Mouse (Mus musculus) hindbrain, embryonic 14.5 days (tissue): ENCODE measurements around the gene Grid1. TPM values are rescaled to one million over a fixed set of nuclear protein-coding genes. Genes with fewer than 3 reads are reported as not detected.

Source experiments
- ATAC-seq: fragments of 200-750 bp; cut with Nextera tagmentation; 2 replicates; pipeline ENCODE4 v1.8.0; 2017; ENCODE audit warnings: moderate number of reproducible peaks, mild to moderate bottlenecking, moderate TSS enrichment, moderate library complexity; ENCODE audit not compliant: low FRiP score
- DNase-seq: peaks from one replicate; pipeline ENCODE4 v3.0.0-alpha.2; 2015; ENCODE audit warnings: low spot score
- H3K27ac ChIP-seq: fragments of 300-500 bp; sonication (generic); 2 replicates; pipeline ENCODE4 v1.5.1; 2014; ENCODE audit warnings: mild to moderate bottlenecking, moderate library complexity
- H3K27me3 ChIP-seq: fragments of 300-500 bp; sonication (generic); 2 replicates; pipeline ENCODE4 v1.6.1; 2014; ENCODE audit warnings: mild to moderate bottlenecking, low read length, mixed read lengths; ENCODE audit not compliant: control insufficient read depth, insufficient read depth
- H3K36me3 ChIP-seq: fragments of 300-500 bp; sonication (generic); replicated peaks from 2 replicates; pipeline ENCODE4 v1.6.1; 2014; ENCODE audit not compliant: control insufficient read depth, insufficient read depth
- H3K4me1 ChIP-seq: fragments of 300-500 bp; sonication (generic); replicated peaks from 2 replicates; pipeline ENCODE4 v1.6.1; 2014; ENCODE audit warnings: antibody characterized with exemption, low read length, mixed read lengths; ENCODE audit not compliant: control insufficient read depth, insufficient read depth
- H3K4me2 ChIP-seq: fragments of 300-500 bp; sonication (generic); replicated peaks from 2 replicates; pipeline ENCODE4 v1.6.1; 2014; ENCODE audit warnings: mild to moderate bottlenecking, moderate library complexity
- H3K4me3 ChIP-seq: fragments of 300-500 bp; sonication (generic); replicated peaks from 2 replicates; pipeline ENCODE4 v1.5.1; 2014; ENCODE audit warnings: mild to moderate bottlenecking, low read length
- H3K9ac ChIP-seq: fragments of 300-500 bp; sonication (generic); 2 replicates; pipeline ENCODE4 v1.6.1; 2014
- H3K9me3 ChIP-seq: fragments of 300-500 bp; sonication (generic); 2 replicates; pipeline ENCODE4 v1.6.1; 2016; ENCODE audit warnings: low read length; ENCODE audit not compliant: control insufficient read depth
- WGBS: fragments of 180-500 bp; shearing (Covaris S2); extraction: QIAGEN DNeasy Blood & Tissue Kit; methylation state at CpG from one replicate; pipeline ENCODE4 v1.1.7; 2014; 5-methylcytosine and 5-hydroxymethylcytosine counted together
- polyA plus RNA-seq: library from polyadenylated mRNA; unstranded; fragments of >200 nt; fragmentation: Nextera tagmentation; extraction: Ambion mirVana; gene quantifications from 2 replicates; pipeline ENCODE4 v1.2.1, GENCODE M21; 2014

Gene Grid1
- polyA plus RNA-seq, 1 experiment from 2014 or later: 7.7 TPM

- Histone ChIP-seq H3K36me3 (no peaks in the 10 kb centered on the region), H3K4me1 (no peaks in the 10 kb centered on the region), H3K27ac (no peak overlapping the region), H3K27me3 (no peaks in the 10 kb centered on the region), H3K4me3 (no peak overlapping the region), H3K9me3 (no peaks in the 10 kb centered on the region), H3K4me2 (no peak overlapping the region), H3K9ac (no peak overlapping the region)
- no peak for DNase-seq
- 70% methylated on average over 8 of the region's 8 CpGs for WGBS
- ATAC-seq: peak; percentile 55; the same call in 1 of the 2 replicates
Observed at GRCm38 (mm10) chr14:35365177-35365944, 545.5 kb downstream of the Grid1 start.

GRCm38 (mm10) chr14:35374374-35374773 is 554.5 kb downstream of the Grid1 start:
- DNase-seq: no peak
- ATAC-seq: no peak
- Histone ChIP-seq H3K27ac (no peak overlapping the region), H3K36me3 (no peaks in the 10 kb centered on the region), H3K9ac (no peak overlapping the region), H3K9me3 (no peaks in the 10 kb centered on the region), H3K27me3 (no peaks in the 10 kb centered on the region), H3K4me1 (no peaks in the 10 kb centered on the region), H3K4me2 (no peak overlapping the region), H3K4me3 (no peak overlapping the region)
- 73% methylated on average over 3 of the region's 3 CpGs for WGBS

- Histone ChIP-seq H3K4me3 (no peak overlapping the region), H3K27ac (no peak overlapping the region), H3K9ac (no peak overlapping the region), H3K4me1 (no peaks in the 10 kb centered on the region), H3K36me3 (no peaks in the 10 kb centered on the region), H3K4me2 (no peak overlapping the region), H3K27me3 (no peaks in the 10 kb centered on the region), H3K9me3 (no peaks in the 10 kb centered on the region)
- WGBS: 82% methylated on average over 4 of the region's 4 CpGs
- ATAC-seq (no peak), DNase-seq (no peak)
Observed at GRCm38 (mm10) chr14:35393591-35393990, 573.7 kb downstream of the Grid1 start.

GRCm38 (mm10) chr14:35404249-35404908 is 584.5 kb downstream of the Grid1 start:
- no peaks in the 10 kb centered on the region for H3K36me3 ChIP-seq
- H3K9me3 ChIP-seq: no peaks in the 10 kb centered on the region
- no peaks in the 10 kb centered on the region for H3K4me1 ChIP-seq
- WGBS: 67% methylated on average over 3 of the region's 3 CpGs
- no peak overlapping the region for H3K4me3 ChIP-seq
- ATAC-seq: peak; percentile 57; the same call in 1 of the 2 replicates
- no peak for DNase-seq
- no peak overlapping the region for H3K9ac ChIP-seq
- no peaks in the 10 kb centered on the region for H3K27me3 ChIP-seq
- H3K27ac ChIP-seq: no peak overlapping the region
- no peak overlapping the region for H3K4me2 ChIP-seq

GRCm38 (mm10) chr14:35430259-35430658 is 610.4 kb downstream of the Grid1 start:
- no peak overlapping the region for H3K27ac ChIP-seq
- no peak for ATAC-seq
- DNase-seq: no peak
- no peaks in the 10 kb centered on the region for H3K36me3 ChIP-seq
- no peaks in the 10 kb centered on the region for H3K9me3 ChIP-seq
- no peaks in the 10 kb centered on the region for H3K27me3 ChIP-seq
- no peak overlapping the region for H3K4me2 ChIP-seq
- H3K4me1 ChIP-seq: no peaks in the 10 kb centered on the region
- no peak overlapping the region for H3K4me3 ChIP-seq
- WGBS: 76% methylated on average over 2 of the region's 2 CpGs
- no peak overlapping the region for H3K9ac ChIP-seq

- Histone ChIP-seq H3K4me2 (no peak overlapping the region), H3K36me3 (no peaks in the 10 kb centered on the region), H3K4me1 (no peaks in the 10 kb centered on the region), H3K9ac (no peak overlapping the region), H3K27me3 (no peaks in the 10 kb centered on the region), H3K9me3 (no peaks in the 10 kb centered on the region), H3K4me3 (no peak overlapping the region), H3K27ac (no peak overlapping the region)
- 85% methylated on average over 7 of the region's 7 CpGs for whole genome bisulfite sequencing
- DNase-seq: no peak
- no peak for ATAC-seq
Observed at GRCm38 (mm10) chr14:35453702-35454101, 633.8 kb downstream of the Grid1 start.

- H3K4me3 ChIP-seq: no peak overlapping the region
- ATAC-seq: no peak
Observed at GRCm38 (mm10) chr14:35468254-35468653, 648.3 kb downstream of the Grid1 start.

GRCm38 (mm10) chr14:35486017-35486416 is 666.1 kb downstream of the Grid1 start:
- H3K4me2 ChIP-seq: no peak overlapping the region
- no peak overlapping the region for H3K9ac ChIP-seq
- no peak overlapping the region for H3K4me3 ChIP-seq
- H3K27me3 ChIP-seq: no peaks in the 10 kb centered on the region
- ATAC-seq (no peak), DNase-seq (no peak)
- no peak overlapping the region for H3K27ac ChIP-seq
- no peaks in the 10 kb centered on the region for H3K4me1 ChIP-seq
- H3K9me3 ChIP-seq: no peaks in the 10 kb centered on the region
- 82% methylated on average over 2 of the region's 2 CpGs for WGBS
- no peaks in the 10 kb centered on the region for H3K36me3 ChIP-seq

More at GRCm38 (mm10) chr14:35468254-35468653, 648.3 kb downstream of the Grid1 start:
- Histone ChIP-seq H3K9ac (no peak overlapping the region), H3K36me3 (no peaks in the 10 kb centered on the region), H3K4me2 (no peak overlapping the region), H3K27me3 (no peaks in the 10 kb centered on the region), H3K27ac (peak overlapping the region; percentile 62), H3K4me1 (0 out of 2 replicates have a peak, but pooled peaks cover 3% of the 10 kb centered on the region), H3K9me3 (no peaks in the 10 kb centered on the region)
- WGBS: 61% methylated on average over 6 of the region's 6 CpGs
- no peak for DNase-seq

GRCm38 (mm10) chr14:35502324-35502723 is 682.4 kb downstream of the Grid1 start:
- ATAC-seq (no peak), DNase-seq (no peak)
- Histone ChIP-seq H3K4me2 (no peak overlapping the region), H3K4me3 (no peak overlapping the region), H3K36me3 (no peaks in the 10 kb centered on the region), H3K9ac (no peak overlapping the region), H3K27ac (no peak overlapping the region), H3K9me3 (no peaks in the 10 kb centered on the region), H3K27me3 (no peaks in the 10 kb centered on the region), H3K4me1 (0 out of 2 replicates have a peak, but pooled peaks cover 5% of the 10 kb centered on the region)
- 62% methylated on average over 5 of the region's 5 CpGs for WGBS
